8 mouse cellular contexts compared by ENCODE assay signal in genomic region chr5:140619151-140619771, GRCm38 (mm10). TPM values are rescaled to one million over a fixed set of nuclear protein-coding genes. Genes with fewer than 3 reads are reported as not detected.
DNase-seq lines count a peak whose midpoint lies in the region; ATAC-seq lines count a peak whose summit lies in the region.
"Had no signal": no experiment of that assay in that cellular context is flagged by ENCODE, and none has a peak within 500 bp of the region (broad histone marks: within the 10 kb centered on the region; RNA-seq: fewer than 3 reads in every experiment).

No protein-coding gene starts in this region.

- WGBS in hindbrain, embryonic 12.5 days, result 15% methylated on average over 6 of the region's 6 CpGs

- DNase-seq in CD8-positive naive resting alpha-beta T cell, adult 2 months (ENCODE audit: low read depth in 2 of 2, low spot score in 2 of 2), result peak; percentile 74 to 84
- peak; percentile 55 for DNase-seq in layer of hippocampus, adult 9-11 months
- DNase-seq in right cerebral cortex, postnatal 4 days, result peak; percentile 83

- no peaks in the 10 kb centered on the region for H3K9me3 ChIP-seq in hindbrain, embryonic 12.5 days (replicated peaks)
- H3K9me3 ChIP-seq: heart, embryonic 13.5 days had no signal

- peaks cover 35% of the 10 kb centered on the region for H3K36me3 ChIP-seq in hindbrain, embryonic 12.5 days

- H3K9ac ChIP-seq in hindbrain, embryonic 12.5 days, result no peak overlapping the region
- H3K9ac ChIP-seq: heart, embryonic 13.5 days had no signal

- H3K4me3 ChIP-seq in hindbrain, embryonic 12.5 days, result no peak overlapping the region
- H3K4me3 ChIP-seq: heart, embryonic 13.5 days had no signal

- H3K27me3 ChIP-seq in hindbrain, embryonic 12.5 days, result no peaks in the 10 kb centered on the region
- H3K27me3 ChIP-seq: heart, embryonic 13.5 days had no signal

- 0 out of 2 replicates have a peak overlapping the region, but pooled peaks have one; percentile 24 for H3K27ac ChIP-seq in hindbrain, embryonic 12.5 days
- H3K27ac ChIP-seq: heart, embryonic 13.5 days had no signal

- H3K4me2 ChIP-seq in hindbrain, embryonic 12.5 days (replicated peaks), result no peak overlapping the region
- H3K4me2 ChIP-seq: heart, embryonic 13.5 days had no signal

- H3K4me1 ChIP-seq in hindbrain, embryonic 12.5 days, result peaks cover 17% of the 10 kb centered on the region

- peak; percentile 8 for ATAC-seq in activated CD4-positive, CD25-positive, alpha-beta regulatory T cell, adult 4 months
- ATAC-seq in erythroblast, adult 5-6 weeks (replicated peaks; ENCODE audit: low FRiP score, poor library complexity, severe bottlenecking), result peak; percentile 62
- peak; percentile 33; the same call in 1 of the 2 replicates for ATAC-seq in hindbrain, embryonic 12.5 days (ENCODE audit: low FRiP score)
- peak; percentile 34 for ATAC-seq in megakaryocyte, adult 5-6 weeks (ENCODE audit: poor library complexity, severe bottlenecking)

RNA-seq across cellular contexts. Expression of gene Lfng, which starts 12.1 kb away (rescaled TPM):
- polyA plus RNA-seq in activated CD4-positive, CD25-positive, alpha-beta regulatory T cell, adult 4 months (2017; shearing (Covaris generic)), result 10 to 100 TPM; 33.9 to 35.5 TPM
- 2.9 and 9.4 TPM in 2 replicates for total RNA-seq in erythroblast, adult 5-6 weeks (2015; ENCODE audit: low replicate concordance)
- 4.4 and 9.9 TPM in 2 replicates for total RNA-seq in erythroblast, adult 5-6 weeks (2017; ENCODE audit: low replicate concordance)
- polyA plus RNA-seq in hindbrain, embryonic 12.5 days (2016; fragmentation: Nextera tagmentation; extraction: Ambion mirVana), result 23.8 and 27.6 TPM in 2 replicates
- 21.3 and 23.2 TPM in 2 replicates for total RNA-seq in megakaryocyte, adult 5-6 weeks (2015)
- total RNA-seq in megakaryocyte, adult 5-6 weeks (2017), result 48.0 and 54.2 TPM in 2 replicates

RNA-seq across cellular contexts. Expression of gene Ttyh3, which starts 29.6 kb away (rescaled TPM):
- polyA plus RNA-seq in activated CD4-positive, CD25-positive, alpha-beta regulatory T cell, adult 4 months (2017; shearing (Covaris generic)), result 1 to 10 TPM; 5.2 to 5.6 TPM
- 17.9 and 18.8 TPM in 2 replicates for total RNA-seq in erythroblast, adult 5-6 weeks (2015; ENCODE audit: low replicate concordance)
- 3.7 and 7.0 TPM in 2 replicates for total RNA-seq in erythroblast, adult 5-6 weeks (2017; ENCODE audit: low replicate concordance)
- polyA plus RNA-seq in hindbrain, embryonic 12.5 days (2016; fragmentation: Nextera tagmentation; extraction: Ambion mirVana), result 83.7 and 98.3 TPM in 2 replicates
- 42.4 and 46.0 TPM in 2 replicates for total RNA-seq in megakaryocyte, adult 5-6 weeks (2015)
- total RNA-seq in megakaryocyte, adult 5-6 weeks (2017), result 8.0 and 11.6 TPM in 2 replicates

RNA-seq across cellular contexts. Expression of gene Grifin, which starts 54.4 kb away (rescaled TPM):
- polyA plus RNA-seq in activated CD4-positive, CD25-positive, alpha-beta regulatory T cell, adult 4 months (2017; shearing (Covaris generic)), result 1 to 10 TPM in 1 of 2 experiments, under 1 TPM in 1; 0.98 to 3.8 TPM
- total RNA-seq in erythroblast, adult 5-6 weeks (2015; ENCODE audit: low replicate concordance), result not detected in 2 replicates
- not detected in 2 replicates for total RNA-seq in erythroblast, adult 5-6 weeks (2017; ENCODE audit: low replicate concordance)
- not detected in 2 replicates for polyA plus RNA-seq in hindbrain, embryonic 12.5 days (2016; fragmentation: Nextera tagmentation; extraction: Ambion mirVana)
- total RNA-seq in megakaryocyte, adult 5-6 weeks (2015), result not detected in 2 replicates
- total RNA-seq in megakaryocyte, adult 5-6 weeks (2017), result not detected in 2 replicates
- polyA plus RNA-seq: heart, embryonic 13.5 days had no signal

Comparison
In these comparisons a context has a peak if more than half of its experiments do, and no peak if none do; other contexts are left out.
1. ATAC-seq: peak in every context shown above with its lines; median percentile 62 in erythroblast, adult 5-6 weeks; 34 in megakaryocyte, adult 5-6 weeks; 33 in hindbrain, embryonic 12.5 days; 8 in activated CD4-positive, CD25-positive, alpha-beta regulatory T cell, adult 4 months.